Mouse (Mus musculus) limb, embryonic 11.5 days (tissue): ENCODE data around the gene Ric8a. TPM values are rescaled to one million over a fixed set of nuclear protein-coding genes. Genes with fewer than 3 reads are reported as not detected.

ENCODE experiments used
- ATAC-seq: fragments of 200-750 bp; cut with Nextera tagmentation; 2 replicates; pipeline ENCODE4 v1.8.0; 2017; ENCODE audit warnings: low read depth; ENCODE audit not compliant: insufficient number of reproducible peaks, low FRiP score, low TSS enrichment
- DNase-seq: peaks from one replicate; pipeline ENCODE4 v3.0.0-alpha.2; 2015; ENCODE audit warnings: low spot score
- H3K27ac ChIP-seq: fragments of 300-500 bp; sonication (generic); replicated peaks from 2 replicates; pipeline ENCODE4 v1.5.1; 2014; ENCODE audit warnings: low read depth, mild to moderate bottlenecking, low read length
- H3K27me3 ChIP-seq: fragments of 300-500 bp; sonication (generic); 2 replicates; pipeline ENCODE4 v1.6.1; 2014; ENCODE audit warnings: mild to moderate bottlenecking, low read length, mixed read lengths; ENCODE audit not compliant: control insufficient read depth, insufficient read depth
- H3K36me3 ChIP-seq: fragments of 300-500 bp; sonication (generic); 2 replicates; pipeline ENCODE4 v1.6.1; 2014; ENCODE audit warnings: mild to moderate bottlenecking, low read length, moderate library complexity, mixed read lengths; ENCODE audit not compliant: control insufficient read depth, insufficient read depth
- H3K4me1 ChIP-seq: fragments of 300-500 bp; sonication (generic); 2 replicates; pipeline ENCODE4 v1.6.1; 2014; ENCODE audit warnings: low read length, mixed read lengths; ENCODE audit not compliant: control insufficient read depth, insufficient read depth
- H3K4me2 ChIP-seq: fragments of 300-500 bp; sonication (generic); 2 replicates; pipeline ENCODE4 v1.6.1; 2014; ENCODE audit warnings: low read depth, mild to moderate bottlenecking, moderate library complexity; ENCODE audit not compliant: severe bottlenecking
- H3K4me3 ChIP-seq: fragments of 300-500 bp; sonication (generic); 2 replicates; pipeline ENCODE4 v1.5.1; 2014; ENCODE audit warnings: low read depth, low read length
- H3K9ac ChIP-seq: fragments of 300-500 bp; sonication (generic); 2 replicates; pipeline ENCODE4 v1.6.1; 2014; ENCODE audit warnings: mild to moderate bottlenecking, low read length
- H3K9me3 ChIP-seq: fragments of 300-500 bp; sonication (generic); 2 replicates; pipeline ENCODE4 v1.6.1; 2016; ENCODE audit warnings: low read length; ENCODE audit not compliant: control insufficient read depth
- WGBS: fragments of 180-500 bp; shearing (Covaris S2); extraction: QIAGEN DNeasy Blood & Tissue Kit; methylation state at CpG from one replicate; pipeline ENCODE4 v1.1.7; 2014; 5-methylcytosine and 5-hydroxymethylcytosine counted together
- polyA plus RNA-seq: library from polyadenylated mRNA; unstranded; fragments of >200 nt; fragmentation: Nextera tagmentation; extraction: Ambion mirVana; gene quantifications from 2 replicates; pipeline ENCODE4 v1.2.1, GENCODE M21; 2014

Gene Ric8a
- polyA plus RNA-seq, 1 experiment from 2014 or later: 57.2 TPM

DNA sequence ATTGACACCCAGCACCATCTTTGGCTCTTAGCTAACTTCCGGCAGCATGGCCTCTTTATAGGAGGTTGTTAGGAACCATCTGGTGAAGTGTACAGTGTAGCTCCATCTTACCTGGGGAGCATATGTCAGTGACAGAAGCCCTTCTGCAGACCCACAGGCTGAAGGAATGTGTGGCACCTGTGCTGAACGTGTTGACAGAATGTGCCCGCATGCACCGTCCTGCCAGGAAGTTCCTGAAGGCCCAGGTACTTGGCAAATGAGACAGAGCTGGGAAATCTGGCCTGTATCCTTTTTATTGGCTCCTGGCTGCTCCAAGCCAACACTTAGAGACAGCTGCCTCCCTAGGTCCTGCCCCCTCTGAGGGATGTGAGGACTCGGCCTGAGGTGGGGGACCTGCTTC lies 4.0 kb downstream of the Ric8a start:
- 85% methylated on average over 5 of the region's 5 CpGs for WGBS
- Histone ChIP-seq H3K4me1 (peaks cover 7% of the 10 kb centered on the region), H3K4me2 (no peak overlapping the region), H3K4me3 (no peak overlapping the region), H3K27ac (no peak overlapping the region), H3K36me3 (peaks cover 9% of the 10 kb centered on the region; the same call in 1 of the 2 replicates), H3K9ac (no peak overlapping the region), H3K9me3 (no peaks in the 10 kb centered on the region), H3K27me3 (no peaks in the 10 kb centered on the region)
- no peak for DNase-seq
- no peak for ATAC-seq

GRCm38 (mm10) chr7:140864761-140865160 lies 8.0 kb downstream of the Ric8a start:
- Histone ChIP-seq H3K36me3 (peaks cover 12% of the 10 kb centered on the region), H3K9ac (no peak overlapping the region), H3K4me3 (no peak overlapping the region), H3K27ac (no peak overlapping the region), H3K27me3 (no peaks in the 10 kb centered on the region), H3K4me1 (no peaks in the 10 kb centered on the region), H3K9me3 (no peaks in the 10 kb centered on the region), H3K4me2 (no peak overlapping the region)
- DNase-seq (no peak), ATAC-seq (no peak)
- 87% methylated on average over 12 of the region's 12 CpGs for WGBS

GRCm38 (mm10) chr7:140874224-140874623 lies 17.5 kb downstream of the Ric8a start:
- H3K9ac ChIP-seq: no peak overlapping the region
- H3K27ac ChIP-seq: no peak overlapping the region
- H3K36me3 ChIP-seq: peaks cover 5% of the 10 kb centered on the region; the same call in 1 of the 2 replicates
- no peaks in the 10 kb centered on the region for H3K4me1 ChIP-seq
- H3K4me2 ChIP-seq: no peak overlapping the region
- no peaks in the 10 kb centered on the region for H3K9me3 ChIP-seq
- H3K27me3 ChIP-seq: no peaks in the 10 kb centered on the region
- 89% methylated on average over 4 of the region's 4 CpGs for WGBS
- ATAC-seq (no peak), DNase-seq (no peak)
- H3K4me3 ChIP-seq: no peak overlapping the region

DNA sequence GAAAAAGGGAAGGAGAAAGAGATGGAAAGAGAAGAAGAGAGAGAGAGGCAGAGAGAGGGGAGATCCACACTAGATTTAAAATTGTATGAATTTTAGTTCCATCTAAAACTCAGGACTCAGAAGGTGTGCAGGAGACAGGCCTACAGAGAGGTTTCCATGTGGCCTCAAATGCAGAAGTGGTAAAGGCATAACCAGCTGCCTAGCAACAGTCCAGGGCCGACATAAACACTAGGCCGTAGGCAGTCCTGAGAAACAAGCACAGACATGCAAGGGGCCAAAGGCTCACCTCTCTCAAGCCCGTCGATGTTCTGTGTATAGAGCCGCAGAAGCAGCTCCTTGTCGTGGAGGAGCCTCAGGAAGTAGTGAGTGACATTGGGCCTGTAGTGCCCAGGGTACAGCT lies 20.6 kb downstream of the Ric8a start:
- DNase-seq (no peak), ATAC-seq (no peak)
- H3K27ac ChIP-seq: no peak overlapping the region
- H3K9me3 ChIP-seq: no peaks in the 10 kb centered on the region
- peaks cover 2% of the 10 kb centered on the region; the same call in 1 of the 2 replicates for H3K36me3 ChIP-seq
- H3K4me1 ChIP-seq: no peaks in the 10 kb centered on the region
- no peaks in the 10 kb centered on the region for H3K27me3 ChIP-seq
- no peak overlapping the region for H3K4me3 ChIP-seq
- 78% methylated on average over 6 of the region's 6 CpGs for WGBS
- no peak overlapping the region for H3K9ac ChIP-seq
- H3K4me2 ChIP-seq: no peak overlapping the region

DNA sequence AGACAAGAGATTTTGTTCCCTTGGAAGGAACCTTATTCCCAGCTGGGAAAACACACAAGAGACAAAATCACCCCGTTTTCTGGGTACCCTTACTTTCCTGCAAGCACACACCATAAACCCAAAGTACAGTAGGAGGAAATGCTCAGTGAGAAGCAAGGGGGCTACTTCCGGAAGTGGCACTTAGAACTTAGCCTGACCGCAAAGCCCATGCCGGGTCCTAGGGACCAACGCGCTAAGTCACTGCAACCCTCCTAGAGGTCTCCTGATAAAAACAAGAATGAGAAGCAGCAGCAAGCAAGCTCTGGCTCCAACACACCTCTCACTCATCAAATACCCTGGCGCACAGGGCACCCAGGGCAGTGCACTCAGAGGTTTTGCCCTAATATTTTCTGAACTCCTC lies 22.6 kb downstream of the Ric8a start:
- Histone ChIP-seq H3K4me3 (no peak overlapping the region), H3K4me1 (no peaks in the 10 kb centered on the region), H3K27me3 (no peaks in the 10 kb centered on the region), H3K9ac (no peak overlapping the region), H3K36me3 (peaks cover 7% of the 10 kb centered on the region), H3K9me3 (no peaks in the 10 kb centered on the region), H3K27ac (no peak overlapping the region), H3K4me2 (no peak overlapping the region)
- ATAC-seq: no peak
- no peak for DNase-seq
- WGBS: 90% methylated on average over 7 of the region's 7 CpGs

DNA sequence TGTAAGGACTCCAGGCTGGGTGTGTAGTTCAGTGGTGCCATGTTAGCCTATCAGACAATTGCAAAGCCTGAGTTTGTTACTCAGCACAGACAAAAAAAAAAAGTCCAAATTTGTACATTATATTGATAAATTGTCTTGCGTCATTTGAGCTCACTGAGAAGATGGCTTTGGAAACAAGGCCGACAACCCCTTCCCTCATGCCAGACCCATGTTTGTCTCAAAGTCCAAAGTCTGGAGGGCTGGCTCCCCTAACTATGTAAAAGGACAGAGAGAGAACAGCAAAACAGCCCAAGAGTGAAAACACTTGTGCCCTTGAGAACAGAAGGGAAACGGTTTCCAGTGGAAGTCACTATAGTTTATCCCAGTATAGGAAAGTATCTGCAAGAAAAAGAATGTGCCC lies 23.7 kb downstream of the Ric8a start:
- no peak for ATAC-seq
- no peaks in the 10 kb centered on the region for H3K27me3 ChIP-seq
- peaks cover 7% of the 10 kb centered on the region for H3K36me3 ChIP-seq
- no peaks in the 10 kb centered on the region for H3K4me1 ChIP-seq
- 85% methylated on average over 3 of the region's 3 CpGs for WGBS
- no peak overlapping the region for H3K27ac ChIP-seq
- H3K4me2 ChIP-seq: 0 out of 2 replicates have a peak overlapping the region, but pooled peaks have one; percentile 20
- H3K9me3 ChIP-seq: no peaks in the 10 kb centered on the region
- no peak overlapping the region for H3K9ac ChIP-seq
- H3K4me3 ChIP-seq: no peak overlapping the region
- DNase-seq: no peak

- Histone ChIP-seq H3K36me3 (peaks cover 5% of the 10 kb centered on the region), H3K9me3 (no peaks in the 10 kb centered on the region), H3K4me3 (peak overlapping the region; percentile 94), H3K4me2 (peak overlapping the region; percentile 89), H3K27me3 (no peaks in the 10 kb centered on the region), H3K9ac (peak overlapping the region; percentile 65; the same call in 1 of the 2 replicates), H3K27ac (no peak overlapping the region), H3K4me1 (no peaks in the 10 kb centered on the region)
- WGBS: 30% methylated on average over 8 of the region's 8 CpGs
- ATAC-seq (no peak), DNase-seq (no peak)
Measured at GRCm38 (mm10) chr7:140880865-140881515, 24.2 kb downstream of the Ric8a start.

DNA sequence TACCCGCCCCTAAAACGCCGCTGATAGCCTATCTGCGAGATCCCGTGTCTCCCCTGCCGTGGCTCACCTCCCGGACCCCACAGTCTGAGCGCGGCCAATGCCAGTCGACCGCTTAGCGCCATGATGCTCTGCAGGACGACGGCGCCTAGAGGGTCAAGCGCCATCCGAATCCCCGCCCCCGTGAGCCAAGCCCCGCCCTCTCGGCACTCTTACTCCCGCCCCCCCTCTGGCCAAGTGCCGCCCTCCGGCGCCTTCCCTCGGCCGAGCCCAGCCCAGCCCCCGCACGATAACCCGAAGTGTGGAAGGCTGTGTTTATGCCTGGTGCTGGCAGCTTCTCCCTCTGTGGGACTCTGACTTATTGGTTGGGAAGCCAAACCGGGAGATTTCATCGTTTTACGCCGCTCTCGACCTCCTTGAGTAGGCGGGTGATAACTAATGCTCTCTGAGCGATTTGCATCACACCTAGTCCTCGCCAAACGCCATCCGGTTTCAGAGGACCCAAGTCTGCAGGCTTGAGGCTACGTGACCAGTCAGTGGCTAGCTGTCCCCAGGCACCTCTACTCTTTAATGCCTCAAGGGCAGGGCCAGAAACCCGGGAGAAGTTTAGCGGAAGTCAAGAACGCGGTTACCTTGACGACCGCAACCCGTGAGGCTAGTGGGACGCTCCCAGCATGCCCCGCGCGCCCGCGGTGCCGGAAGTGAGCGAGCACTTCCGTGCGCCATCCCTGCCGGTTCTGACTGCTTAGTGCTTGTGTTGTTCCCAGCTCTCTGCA lies 25.1 kb downstream of the Ric8a start, which contains the start of the genes Psmd13 and Sirt3:
TSS of gene Psmd13 (plus strand) at position 273 of the 773 bp plus-strand sequence.
TSS of gene Sirt3 (minus strand) at position 614 of the 773 bp plus-strand sequence.
- Histone ChIP-seq H3K36me3 (peaks cover 9% of the 10 kb centered on the region; the same call in 1 of the 2 replicates), H3K4me1 (no peaks in the 10 kb centered on the region), H3K27me3 (no peaks in the 10 kb centered on the region), H3K27ac (peak within 1 kb of the TSS; percentile 16; the same call in 1 of the 2 replicates), H3K9ac (peak within 1 kb of the TSS; percentile 75), H3K9me3 (no peaks in the 10 kb centered on the region), H3K4me3 (peak within 1 kb of the TSS; percentile 94), H3K4me2 (peak within 1 kb of the TSS; percentile 89)
- peak; percentile 95 for DNase-seq
- 0% methylated on average over 59 of the region's 59 CpGs for WGBS
- peak; percentile 95 for ATAC-seq
